Comparison of ENCODE assay signal across 8 mouse cellular contexts in the genomic region with DNA sequence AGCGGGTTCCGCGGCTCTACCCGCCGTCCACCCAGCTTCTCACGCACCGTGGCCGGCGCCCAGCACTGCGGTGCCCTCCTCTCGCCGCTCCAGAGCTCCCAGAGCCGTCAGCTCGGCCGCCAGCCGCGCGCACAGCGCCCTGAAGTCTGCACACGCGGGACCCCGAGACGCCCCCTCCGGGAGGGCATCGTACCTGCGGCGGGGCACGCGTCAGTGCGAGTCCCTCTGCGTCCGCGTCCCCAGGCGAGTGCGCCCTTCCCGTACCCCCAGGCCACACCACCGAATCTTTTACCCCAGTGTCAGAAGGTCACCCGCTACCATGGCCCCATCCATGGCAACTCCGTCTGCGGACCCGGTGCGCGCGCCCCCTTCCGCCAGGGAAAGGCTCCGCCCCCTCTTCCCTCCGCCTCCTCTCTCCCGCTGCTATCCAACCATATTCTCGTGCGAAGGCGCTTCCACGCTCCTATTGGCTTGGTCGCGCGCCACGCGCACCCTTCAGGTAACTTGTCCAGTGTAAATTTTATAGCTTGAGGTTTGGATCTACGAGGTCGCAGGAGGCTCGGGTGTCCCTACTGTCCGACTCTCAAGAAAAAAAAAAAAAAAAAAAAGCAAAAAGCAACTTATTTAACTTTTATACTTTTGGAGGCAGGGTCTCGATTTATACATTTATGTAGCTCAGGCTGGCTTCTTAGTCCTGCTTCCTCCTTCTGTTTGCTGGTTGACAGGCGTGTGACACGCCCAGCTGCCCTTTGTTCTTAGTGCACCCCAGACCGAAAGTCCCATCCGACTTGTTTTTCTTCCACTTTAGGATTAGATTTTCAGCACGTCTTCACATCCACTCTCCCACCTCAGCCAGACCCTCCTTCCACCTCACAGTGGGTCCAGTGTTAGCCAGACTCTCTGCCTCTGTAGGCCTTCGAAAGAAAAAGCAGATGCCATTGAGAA. TPM values are rescaled to one million over a fixed set of nuclear protein-coding genes. Genes with fewer than 3 reads are reported as not detected.
A peak's percentile ranks its signal among the peaks of the same experiment; 100 is the strongest.
DNase-seq lines count a peak whose midpoint lies in the region; ATAC-seq and TF ChIP-seq lines count a peak whose summit lies in the region.

A gene (minus strand): TSS at position 397 of the 945 bp plus-strand sequence.

- in situ Hi-C loops in ES-E14 (cut with MboI; ENCODE audit: low sequenced_read_pairs in 2 of 2, unreplicated experiment in 2 of 2), result no loop called here

- intact Hi-C loops in heart, postnatal 14 days (cut with DNase I), result no loop called here

- peaks cover 8% of the 10 kb centered on the region; the same call in 1 of the 2 replicates for H3K27me3 ChIP-seq in forebrain, embryonic 15.5 days
- H3K27me3 ChIP-seq in neural tube, embryonic 15.5 days (replicated peaks), result peaks cover 8% of the 10 kb centered on the region; the same call in 1 of the 2 replicates

- 3% methylated on average over 68 of the region's 68 CpGs for WGBS in forebrain, embryonic 15.5 days
- WGBS in neural tube, embryonic 15.5 days, result 3% methylated on average over 68 of the region's 68 CpGs

- H3K4me2 ChIP-seq in forebrain, embryonic 15.5 days (replicated peaks), result peak within 1 kb of the TSS; percentile 80
- H3K4me2 ChIP-seq in neural tube, embryonic 15.5 days, result peak within 1 kb of the TSS; percentile 78

- peak within 1 kb of the TSS; percentile 83 to 89 for H3K4me3 ChIP-seq in ES-E14 (ENCODE audit: insufficient read depth in 1 of 2, low read depth in 1 of 2, low read length in 2 of 2, poor library complexity in 1 of 2, severe bottlenecking in 1 of 2)
- peak within 1 kb of the TSS; percentile 54 for H3K4me3 ChIP-seq in forebrain, embryonic 15.5 days
- H3K4me3 ChIP-seq in neural tube, embryonic 15.5 days (replicated peaks), result peak within 1 kb of the TSS; percentile 94

- H3K27ac ChIP-seq in ES-E14 (ENCODE audit: insufficient read depth, low read depth, low read length, poor library complexity, severe bottlenecking), result peak within 1 kb of the TSS; percentile 15; the same call in 1 of the 2 replicates
- H3K27ac ChIP-seq in forebrain, embryonic 15.5 days (replicated peaks), result peak within 1 kb of the TSS; percentile 84
- peak within 1 kb of the TSS; percentile 86 for H3K27ac ChIP-seq in neural tube, embryonic 15.5 days (replicated peaks)

- peaks cover 3 to 12% of the 10 kb centered on the region in 2 experiments; a peak in 2 of 4 replicates for H3K4me1 ChIP-seq in ES-E14 (ENCODE audit: control insufficient read depth in 2 of 2, insufficient read depth in 2 of 2, low read length in 2 of 2, poor library complexity in 1 of 2)
- 0 out of 2 replicates have a peak, but pooled peaks cover 7% of the 10 kb centered on the region for H3K4me1 ChIP-seq in forebrain, embryonic 15.5 days
- peaks cover 15% of the 10 kb centered on the region for H3K4me1 ChIP-seq in neural tube, embryonic 15.5 days

- DNase-seq in ES-E14 (ENCODE audit: low read depth, low spot score), result no peak
- DNase-seq in cerebellum, adult 11-12 months, result peak; percentile 90
- DNase-seq in heart, postnatal 14 days, result peak; percentile 85 to 86
- peak; percentile 84 for DNase-seq in layer of hippocampus, adult 11-12 months (ENCODE audit: low spot score)
- DNase-seq in lung, adult 18-20 months, result peak; percentile 90 to 91
- DNase-seq in testis, postnatal 14 days (ENCODE audit: low spot score), result peak; percentile 84

- H3K36me3 ChIP-seq in ES-E14 (ENCODE audit: control insufficient read depth, insufficient read depth, low read length, poor library complexity, severe bottlenecking), result no peaks in the 10 kb centered on the region
- peaks cover 2% of the 10 kb centered on the region; the same call in 1 of the 2 replicates for H3K36me3 ChIP-seq in forebrain, embryonic 15.5 days
- peaks cover 9% of the 10 kb centered on the region for H3K36me3 ChIP-seq in neural tube, embryonic 15.5 days

- no peaks in the 10 kb centered on the region for H3K9me3 ChIP-seq in ES-E14 (ENCODE audit: control insufficient read depth, insufficient read depth, low read depth, low read length)
- H3K9me3 ChIP-seq in forebrain, embryonic 15.5 days, result no peaks in the 10 kb centered on the region
- no peaks in the 10 kb centered on the region for H3K9me3 ChIP-seq in neural tube, embryonic 15.5 days (replicated peaks)

- H3K9ac ChIP-seq in ES-E14 (ENCODE audit: insufficient read depth, low read depth, low read length, poor library complexity, severe bottlenecking), result peak within 1 kb of the TSS; percentile 79
- peak within 1 kb of the TSS; percentile 55 for H3K9ac ChIP-seq in forebrain, embryonic 15.5 days (replicated peaks)
- H3K9ac ChIP-seq in neural tube, embryonic 15.5 days (replicated peaks), result peak within 1 kb of the TSS; percentile 74

- peak; percentile 83 for ATAC-seq in forebrain, embryonic 15.5 days (replicated peaks)
- ATAC-seq in neural tube, embryonic 15.5 days (ENCODE audit: low FRiP score), result peak; percentile 90

TF ChIP-seq in ES-E14, 5 proteins besides CTCF, POLR2A, EP300 and RAD21:
- TF ChIP-seq ZC3H11A (IDR thresholded peaks at IDR 0.05; ENCODE audit: borderline replicate concordance, low read depth, low read length) (no peak), CHD2 (IDR thresholded peaks at IDR 0.05; ENCODE audit: low read depth, low read length) (no peak), MAFK (IDR thresholded peaks at IDR 0.05; ENCODE audit: insufficient read depth, low read depth, low read length) (no peak), ZNF384 (IDR thresholded peaks at IDR 0.05; ENCODE audit: low read depth, low read length) (0 out of 2 replicates have a peak, but pooled peaks have one; percentile 32), HCFC1 (IDR thresholded peaks at IDR 0.05; ENCODE audit: borderline replicate concordance, insufficient read depth, low read length) (0 out of 2 replicates have a peak, but pooled peaks have one; percentile 39)
TF ChIP-seq in ES-E14: peak in this region for 2.

RNA-seq across cellular contexts. Expression of the gene that starts here (rescaled TPM):
- 20.8 and 42.5 TPM in 2 replicates for total RNA-seq in ES-E14 (2012; rRNA removed)
- polyA plus RNA-seq in forebrain, embryonic 15.5 days (2015; fragmentation: Nextera tagmentation; extraction: Ambion mirVana), result 20.5 and 21.3 TPM in 2 replicates
- total RNA-seq in heart, postnatal 14 days (2021), result 10 to 100 TPM; 11.9 to 13.7 TPM
- 51.2 and 53.1 TPM in 2 replicates for polyA plus RNA-seq in neural tube, embryonic 15.5 days (2015; fragmentation: Nextera tagmentation; extraction: Ambion mirVana)

Comparison
In these comparisons a context has a peak if more than half of its experiments do, and no peak if none do; other contexts are left out.
1. H3K27ac ChIP-seq: peak in every context shown above with its lines; median percentile 86 in neural tube, embryonic 15.5 days; 84 in forebrain, embryonic 15.5 days; 15 in ES-E14.